Mouse (Mus musculus): ENCODE measurements around the gene Tmem132b. TPM values are rescaled to one million over a fixed set of nuclear protein-coding genes. Genes with fewer than 3 reads are reported as not detected.

The Tmem132b gene
- total and polyA plus RNA-seq, 3 experiments: not detected

DNA sequence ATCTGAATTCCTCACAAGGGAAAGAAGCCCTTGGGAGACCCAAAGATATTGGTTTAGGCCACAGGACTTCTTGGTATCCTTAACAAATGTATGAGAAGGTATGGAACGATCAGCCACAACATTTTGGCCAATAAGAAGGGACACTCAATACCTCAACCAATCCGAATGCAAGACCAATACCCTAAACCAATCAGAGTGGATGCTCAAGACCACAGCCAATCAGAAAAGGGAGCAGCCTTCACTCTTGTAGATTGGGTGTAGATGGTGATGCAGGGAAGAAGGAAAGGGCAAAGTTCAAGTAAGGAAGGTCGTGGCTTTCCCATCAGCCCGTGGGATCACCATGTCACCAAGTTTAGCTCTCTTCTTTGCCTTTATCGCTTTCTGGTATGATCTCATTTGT is 40.4 kb downstream of the Tmem132b start:
- H3K36me3 ChIP-seq (replicated peaks in 1 of 2; ENCODE audit: control insufficient read depth in 1 of 2, insufficient read depth in 1 of 2, low read length in 1 of 2): no peaks in the 10 kb centered on the region
- no peaks in the 10 kb centered on the region for H3K4me1 ChIP-seq (ENCODE audit: control insufficient read depth in 1 of 2, insufficient read depth in 2 of 2)
- no peaks in the 10 kb centered on the region for H3K79me2 ChIP-seq (replicated peaks; ENCODE audit: control insufficient read depth, extremely low read depth, insufficient read depth, poor library complexity, severe bottlenecking)
- TF ChIP-seq MAZ (IDR thresholded peaks at IDR 0.05; ENCODE audit: low read depth, low read length) (no peak), ZKSCAN1 (IDR thresholded peaks at IDR 0.05; ENCODE audit: borderline replicate concordance, low read depth, low read length) (no peak), RCOR1 (conservative IDR thresholded peaks at IDR 0.05; ENCODE audit: low read depth, low read length) (no peak), ZMIZ1 (IDR thresholded peaks at IDR 0.05; ENCODE audit: low read depth, low read length) (no peak), CHD2 (IDR thresholded peaks at IDR 0.05; ENCODE audit: low read length) (no peak), IRF4 (IDR thresholded peaks at IDR 0.05; ENCODE audit: low read depth, low read length) (no peak), SIN3A (IDR thresholded peaks at IDR 0.05; ENCODE audit: low read length) (no peak)
- in situ Hi-C loops (cut with MboI; ENCODE audit: low pct_ligation_motif_present, low pct_unique_long_range_greater_than_20kb, low sequenced_read_pairs) (no loop called here), dilution Hi-C loops (cut with MboI; ENCODE audit: extremely low pct_ligation_motif_present, extremely low pct_unique_long_range_greater_than_20kb, low sequenced_read_pairs) (no loop called here)
- H3K27ac ChIP-seq (ENCODE audit: insufficient read depth, low read depth): no peak overlapping the region
- no peak overlapping the region for H3K4me3 ChIP-seq (replicated peaks in 1 of 3; ENCODE audit: low read depth in 2 of 3, low read length in 2 of 3, poor library complexity in 1 of 3)
- peaks cover 13% of the 10 kb centered on the region for H3K27me3 ChIP-seq (replicated peaks)
- no peak overlapping the region for H3K9ac ChIP-seq (ENCODE audit: insufficient read depth, low read depth)
- no peak overlapping the region for H3K4me2 ChIP-seq (ENCODE audit: insufficient read depth, low read depth, poor library complexity, severe bottlenecking)
- H3K9me3 ChIP-seq (replicated peaks; ENCODE audit: low read length): no peaks in the 10 kb centered on the region
- DNase-seq (ENCODE audit: extremely low read depth): no peak

DNA sequence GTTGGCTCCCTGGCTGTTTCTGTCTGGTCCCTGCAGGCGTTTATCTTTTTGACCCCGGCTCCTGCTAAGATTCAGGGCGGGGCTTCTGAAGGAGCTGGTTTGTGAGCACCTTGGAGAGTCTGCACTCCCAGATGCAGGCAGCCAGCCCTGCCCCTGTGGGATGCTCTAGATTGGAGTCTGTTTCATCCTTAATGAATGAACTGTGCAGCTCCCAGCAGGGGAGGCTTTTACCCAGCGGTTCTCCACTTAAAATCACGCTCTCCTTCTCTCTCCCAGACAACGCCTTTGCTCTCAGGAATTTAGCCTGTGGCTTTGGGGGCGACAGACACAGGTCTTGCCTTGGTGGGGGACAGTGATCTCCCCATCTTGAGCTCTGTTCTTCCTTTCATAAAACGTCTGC is 43.3 kb downstream of the Tmem132b start:
- in situ Hi-C loops (cut with MboI; ENCODE audit: low pct_ligation_motif_present, low pct_unique_long_range_greater_than_20kb, low sequenced_read_pairs): loop anchor here (5.0 kb wide), 1 partner anchor 53 kb away; no protein-coding TSS in a partner anchor
- H3K79me2 ChIP-seq (replicated peaks; ENCODE audit: control insufficient read depth, extremely low read depth, insufficient read depth, poor library complexity, severe bottlenecking): no peaks in the 10 kb centered on the region
- DNase-seq (ENCODE audit: extremely low read depth): no peak
- H3K36me3 ChIP-seq (replicated peaks in 1 of 2; ENCODE audit: control insufficient read depth in 1 of 2, insufficient read depth in 1 of 2, low read length in 1 of 2): no peaks in the 10 kb centered on the region
- TF ChIP-seq EP300 (IDR thresholded peaks at IDR 0.05; ENCODE audit: low read length): no peak
- no peak for TF ChIP-seq RAD21 (IDR thresholded peaks at IDR 0.05; ENCODE audit: low read depth, low read length)
- TF ChIP-seq ZMIZ1 (IDR thresholded peaks at IDR 0.05; ENCODE audit: low read depth, low read length): no peak
- TF ChIP-seq MAZ (IDR thresholded peaks at IDR 0.05; ENCODE audit: low read depth, low read length): no peak
- no peak for TF ChIP-seq POLR2AphosphoS2 (IDR thresholded peaks at IDR 0.05; ENCODE audit: low read depth, low read length)
- TF ChIP-seq PAX5 (IDR thresholded peaks at IDR 0.05; ENCODE audit: low read length): no peak
- no peak for TF ChIP-seq KAT2A (IDR thresholded peaks at IDR 0.05; ENCODE audit: insufficient replicate concordance, low read length)
- no peak overlapping the region for H3K4me3 ChIP-seq (replicated peaks in 1 of 3; ENCODE audit: low read depth in 2 of 3, low read length in 2 of 3, poor library complexity in 1 of 3)
- dilution Hi-C loops (cut with MboI; ENCODE audit: extremely low pct_ligation_motif_present, extremely low pct_unique_long_range_greater_than_20kb, low sequenced_read_pairs): no loop called here
- no peak overlapping the region for H3K9ac ChIP-seq (ENCODE audit: insufficient read depth, low read depth)
- H3K27ac ChIP-seq (ENCODE audit: insufficient read depth, low read depth): no peak overlapping the region
- H3K4me2 ChIP-seq (ENCODE audit: insufficient read depth, low read depth, poor library complexity, severe bottlenecking): no peak overlapping the region
- peaks cover 2% of the 10 kb centered on the region for H3K9me3 ChIP-seq (replicated peaks; ENCODE audit: low read length)
- no peaks in the 10 kb centered on the region for H3K4me1 ChIP-seq (ENCODE audit: control insufficient read depth in 1 of 2, insufficient read depth in 2 of 2)
- H3K27me3 ChIP-seq (replicated peaks): peaks cover 11% of the 10 kb centered on the region

GRCm38 (mm10) chr5:125575866-125576265 is 44.3 kb downstream of the Tmem132b start:
- Histone ChIP-seq H3K4me2 (ENCODE audit: insufficient read depth, low read depth, poor library complexity, severe bottlenecking) (no peak overlapping the region), H3K79me2 (replicated peaks; ENCODE audit: control insufficient read depth, extremely low read depth, insufficient read depth, poor library complexity, severe bottlenecking) (no peaks in the 10 kb centered on the region), H3K27ac (ENCODE audit: insufficient read depth, low read depth) (no peak overlapping the region), H3K9ac (ENCODE audit: insufficient read depth, low read depth) (no peak overlapping the region), H3K4me1 (ENCODE audit: control insufficient read depth in 1 of 2, insufficient read depth in 2 of 2) (no peaks in the 10 kb centered on the region), H3K36me3 (replicated peaks in 1 of 2; ENCODE audit: control insufficient read depth in 1 of 2, insufficient read depth in 1 of 2, low read length in 1 of 2) (no peaks in the 10 kb centered on the region), H3K9me3 (replicated peaks; ENCODE audit: low read length) (peaks cover 2% of the 10 kb centered on the region), H3K27me3 (replicated peaks) (peaks cover 16% of the 10 kb centered on the region), H3K4me3 (replicated peaks in 1 of 3; ENCODE audit: low read depth in 2 of 3, low read length in 2 of 3, poor library complexity in 1 of 3) (no peak overlapping the region)
- no peak for DNase-seq (ENCODE audit: extremely low read depth)
- no peak for TF ChIP-seq RAD21 (IDR thresholded peaks at IDR 0.05; ENCODE audit: low read depth, low read length)
- no peak for TF ChIP-seq ZNF384 (IDR thresholded peaks at IDR 0.05; ENCODE audit: low read depth, low read length)
- no peak for TF ChIP-seq ZKSCAN1 (IDR thresholded peaks at IDR 0.05; ENCODE audit: borderline replicate concordance, low read depth, low read length)
- TF ChIP-seq JUND (conservative IDR thresholded peaks at IDR 0.05; ENCODE audit: low read depth, low read length): no peak
- no peak for TF ChIP-seq MEF2A (IDR thresholded peaks at IDR 0.05; ENCODE audit: borderline replicate concordance, low read depth, low read length)
- no peak for TF ChIP-seq USF2 (conservative IDR thresholded peaks at IDR 0.05; ENCODE audit: low read depth, low read length)
- TF ChIP-seq UBTF (IDR thresholded peaks at IDR 0.05; ENCODE audit: low read depth, low read length): no peak
- TF ChIP-seq HCFC1 (IDR thresholded peaks at IDR 0.05; ENCODE audit: low read depth, low read length): no peak
- TF ChIP-seq MAZ (IDR thresholded peaks at IDR 0.05; ENCODE audit: low read depth, low read length): no peak
- no peak for TF ChIP-seq ETS1 (conservative IDR thresholded peaks at IDR 0.05; ENCODE audit: low read depth, low read length)
- no peak for TF ChIP-seq IRF4 (IDR thresholded peaks at IDR 0.05; ENCODE audit: low read depth, low read length)
- TF ChIP-seq MXI1 (IDR thresholded peaks at IDR 0.05; ENCODE audit: low read depth, low read length): no peak
- TF ChIP-seq PAX5 (IDR thresholded peaks at IDR 0.05; ENCODE audit: low read length): no peak
- no peak for TF ChIP-seq SIN3A (IDR thresholded peaks at IDR 0.05; ENCODE audit: low read length)
- TF ChIP-seq CHD1 (IDR thresholded peaks at IDR 0.05; ENCODE audit: low read depth, low read length): no peak
- TF ChIP-seq JUN (IDR thresholded peaks at IDR 0.05; ENCODE audit: insufficient read depth, low read depth, low read length): no peak
- no peak for TF ChIP-seq E2F4 (IDR thresholded peaks at IDR 0.05; ENCODE audit: insufficient replicate concordance, low read depth, low read length)
- dilution Hi-C loops (cut with MboI; ENCODE audit: extremely low pct_ligation_motif_present, extremely low pct_unique_long_range_greater_than_20kb, low sequenced_read_pairs) (no loop called here), in situ Hi-C loops (cut with MboI; ENCODE audit: low pct_ligation_motif_present, low pct_unique_long_range_greater_than_20kb, low sequenced_read_pairs) (loop anchor here (5.0 kb wide), 1 partner anchor 54 kb away; no protein-coding TSS in a partner anchor)
